Mouse (Mus musculus) C2C12 (cell line): Measurements from ENCODE around the gene Drd3. TPM values are rescaled to one million over a fixed set of nuclear protein-coding genes. Genes with fewer than 3 reads are reported as not detected.

ENCODE experiments used
- H3K27me3 ChIP-seq: one replicate; pipeline ENCODE4 v1.6.1; 2011; ENCODE audit not compliant: control insufficient read depth, insufficient read depth, insufficient read length
- H3K36me3 ChIP-seq: one replicate; pipeline ENCODE4 v1.6.1; 2011; ENCODE audit not compliant: control insufficient read depth, insufficient read depth
- H3K4me3 ChIP-seq: one replicate; pipeline ENCODE4 v1.5.1; 2011; ENCODE audit warnings: mild to moderate bottlenecking, control low read depth; ENCODE audit not compliant: poor library complexity, insufficient read depth, severe bottlenecking
- H3K79me2 ChIP-seq: one replicate; pipeline ENCODE4 v1.6.1; 2011; ENCODE audit not compliant: control insufficient read depth, insufficient read depth
- H3K79me3 ChIP-seq: one replicate; pipeline ENCODE4 v1.6.1; 2011; ENCODE audit warnings: low read depth, control low read depth
- H3ac ChIP-seq: one replicate; pipeline ENCODE3; 2011; ENCODE audit warnings: low read depth; ENCODE audit not compliant: control insufficient read depth, insufficient read length
- CEBPB ChIP-seq: IDR thresholded peaks from one replicate; pipeline ENCODE4 v1.6.1; 2011; ENCODE audit warnings: low read depth, mild to moderate bottlenecking, control low read depth, moderate library complexity
- CTCF ChIP-seq: IDR thresholded peaks from one replicate; pipeline ENCODE4 v1.5.1; 2011; ENCODE audit not compliant: control insufficient read depth, insufficient read depth, insufficient read length
- FOSL1 ChIP-seq: IDR thresholded peaks from one replicate; pipeline ENCODE4 v1.8.0; 2011; ENCODE audit warnings: mild to moderate bottlenecking, low read length; ENCODE audit not compliant: poor library complexity, insufficient read depth, severe bottlenecking
- MAX ChIP-seq: IDR thresholded peaks from one replicate; pipeline ENCODE4 v1.6.1; 2011; ENCODE audit warnings: mild to moderate bottlenecking, control low read depth
- MYOD1 ChIP-seq: IDR thresholded peaks from one replicate; pipeline ENCODE4 v1.6.1; 2011; ENCODE audit warnings: low read depth; ENCODE audit not compliant: control insufficient read depth, insufficient read length
- MYOG ChIP-seq: IDR thresholded peaks from one replicate; pipeline ENCODE4 v1.6.1; 2011; ENCODE audit not compliant: control insufficient read depth, insufficient read length; ENCODE audit errors: extremely low read depth
- USF1 ChIP-seq: IDR thresholded peaks from one replicate; pipeline ENCODE4 v1.6.1; 2011; ENCODE audit warnings: low read depth, mild to moderate bottlenecking, control low read depth, moderate library complexity
- long read RNA-seq, 2 experiments: library from polyadenylated mRNA; unstranded; transcript quantifications; one replicate each; pipeline ENCODE4 v2.0.0; 2019 to 2020
- polyA plus RNA-seq: library from polyadenylated mRNA; unstranded; fragments of >200 nt; fragmentation: generic; extraction: Trizol; gene quantifications from one replicate; pipeline ENCODE4 v1.2.1, GENCODE M21; 2012; ENCODE audit warnings: missing spikeins

Drd3 gene
- not detected for polyA plus RNA-seq
- long read RNA-seq, experiment 1, result 0 reads
- long read RNA-seq, experiment 2, result 0 reads

DNA sequence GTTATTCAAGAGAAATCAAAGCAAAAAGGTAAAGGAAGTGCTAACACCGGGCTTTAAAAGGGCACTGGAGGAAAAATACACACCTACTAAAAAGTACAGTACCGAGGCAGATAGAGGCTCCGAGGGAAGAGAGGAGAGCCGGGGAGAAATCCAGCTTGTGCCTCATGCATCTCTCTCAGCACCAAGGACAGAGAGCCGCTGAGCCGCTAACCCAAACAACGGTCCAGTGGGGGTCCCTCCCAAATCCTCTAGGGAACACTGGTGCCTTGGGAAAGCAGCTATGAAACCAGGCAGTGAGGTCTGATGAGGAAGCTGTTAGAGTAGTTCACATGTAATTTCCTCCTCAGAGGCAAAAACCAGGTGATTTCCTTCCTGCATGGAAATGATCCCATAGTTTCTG is at the start of gene Drd3:
TSS of gene Drd3 (plus strand) at position 276 of the 400 bp plus-strand sequence.
- Histone ChIP-seq H3K27me3 (no peaks in the 10 kb centered on the region), H3ac (no peak within 1 kb of the TSS), H3K4me3 (no peak within 1 kb of the TSS), H3K79me2 (no peaks in the 10 kb centered on the region), H3K79me3 (no peaks in the 10 kb centered on the region), H3K36me3 (no peaks in the 10 kb centered on the region)
- no peak for TF ChIP-seq CTCF
- TF ChIP-seq CEBPB, result no peak
- no peak for TF ChIP-seq MYOD1
- no peak for TF ChIP-seq MAX
- TF ChIP-seq FOSL1, result no peak
- no peak for TF ChIP-seq MYOG
- TF ChIP-seq USF1, result no peak

DNA sequence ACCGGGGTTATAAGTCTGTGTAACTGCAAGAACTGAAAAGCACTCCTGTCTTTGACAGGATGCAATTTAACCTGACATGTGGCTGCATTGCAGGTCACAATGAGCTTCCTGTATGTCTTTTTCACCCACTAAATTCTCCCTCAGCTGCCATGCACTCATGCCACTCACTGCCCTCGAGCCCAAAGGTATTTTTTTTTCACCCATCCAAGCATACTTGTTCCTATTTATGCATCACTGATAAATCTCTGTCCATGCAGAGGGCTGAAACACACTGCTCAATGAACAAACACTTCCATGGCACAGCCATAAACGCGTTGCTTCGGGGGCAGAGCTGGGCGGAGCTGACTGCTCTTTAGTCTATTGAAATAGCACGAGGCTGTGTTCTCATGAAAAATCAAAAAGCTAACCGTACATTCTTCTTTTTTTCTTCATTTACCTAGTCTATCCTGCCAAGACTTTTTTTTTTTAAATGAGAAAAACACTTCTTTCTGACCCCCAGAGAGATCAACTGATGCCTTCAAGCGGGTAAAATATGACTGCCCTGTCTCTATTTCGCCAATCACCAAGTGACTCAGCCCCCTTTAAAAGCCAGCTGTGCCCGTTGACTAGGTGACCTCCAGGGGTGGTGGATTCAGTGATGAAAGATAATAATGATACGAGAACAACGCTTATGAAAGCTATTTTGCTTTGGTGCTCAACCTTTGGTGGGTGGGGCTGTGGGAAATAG is 45.3 kb upstream of the Drd3 start:
- Histone ChIP-seq H3K79me2 (no peaks in the 10 kb centered on the region), H3K27me3 (no peaks in the 10 kb centered on the region), H3K36me3 (no peaks in the 10 kb centered on the region), H3K4me3 (no peak overlapping the region), H3ac (no peak overlapping the region), H3K79me3 (no peaks in the 10 kb centered on the region)
- TF ChIP-seq CEBPB (no peak), MAX (no peak), FOSL1 (no peak), USF1 (no peak), MYOD1 (no peak), MYOG (no peak)

DNA sequence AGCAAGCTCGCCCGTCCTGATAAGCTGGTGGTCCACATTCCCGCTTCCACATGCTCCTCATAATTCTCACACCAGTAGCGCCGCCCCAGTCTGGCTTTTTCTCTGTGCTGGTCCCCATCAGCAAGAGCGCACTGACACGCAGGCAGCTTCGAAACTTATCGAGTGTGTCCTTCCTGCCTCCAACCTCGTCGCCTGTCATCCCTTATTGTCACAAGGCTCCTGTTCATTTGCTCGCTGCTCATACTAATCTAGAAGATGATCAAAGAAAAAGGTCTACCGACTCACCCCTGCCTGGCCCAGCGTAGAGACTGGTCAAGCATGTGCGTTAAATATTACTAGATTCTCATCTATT is 44.8 kb upstream of the Drd3 start:
- Histone ChIP-seq H3K27me3 (no peaks in the 10 kb centered on the region), H3K79me3 (no peaks in the 10 kb centered on the region), H3K79me2 (no peaks in the 10 kb centered on the region), H3K4me3 (no peak overlapping the region), H3ac (no peak overlapping the region), H3K36me3 (no peaks in the 10 kb centered on the region)
- TF ChIP-seq FOSL1 (no peak), MYOD1 (no peak), CEBPB (no peak), CTCF (no peak), MAX (no peak), MYOG (no peak), USF1 (no peak)

DNA sequence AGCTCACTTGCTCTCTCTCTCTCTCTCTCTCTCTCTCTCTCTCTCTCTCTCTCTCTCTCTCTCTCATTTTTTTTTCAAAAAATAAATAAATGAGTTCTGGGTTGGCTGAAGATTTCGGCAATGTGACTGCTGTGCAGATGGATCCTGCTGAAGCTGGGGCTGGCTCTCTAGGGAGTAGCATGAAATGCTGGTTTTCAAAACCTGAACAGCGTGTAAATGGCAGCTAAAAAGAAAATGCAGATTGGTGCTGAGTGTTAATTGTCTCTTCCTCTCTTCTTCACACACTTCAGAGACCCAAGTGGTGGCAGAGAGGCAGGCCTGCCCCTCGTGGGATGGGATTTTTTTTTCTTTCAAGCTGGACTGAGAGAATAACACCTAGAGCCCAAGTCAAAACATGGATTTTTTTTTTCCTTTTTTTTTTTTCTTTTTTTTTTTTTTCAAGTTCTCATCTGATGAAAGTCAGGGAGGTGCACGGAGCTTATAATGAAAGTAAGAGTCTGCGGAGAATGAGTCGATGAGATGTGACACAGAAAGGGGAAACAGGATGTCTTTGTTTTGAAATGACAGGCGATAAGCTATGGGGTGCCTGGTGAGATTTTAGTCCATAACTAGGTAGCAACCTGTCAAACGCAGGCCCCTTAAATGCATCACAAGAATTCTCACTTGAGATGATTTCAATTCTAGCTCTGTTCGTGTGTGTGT is 44.2 kb upstream of the Drd3 start:
- H3K79me3 ChIP-seq, result no peaks in the 10 kb centered on the region
- H3K4me3 ChIP-seq, result no peak overlapping the region
- no peaks in the 10 kb centered on the region for H3K27me3 ChIP-seq
- TF ChIP-seq CEBPB (no peak), USF1 (no peak), MYOD1 (no peak), MYOG (no peak), CTCF (no peak), FOSL1 (no peak), MAX (no peak)
- no peaks in the 10 kb centered on the region for H3K36me3 ChIP-seq
- H3ac ChIP-seq, result no peak overlapping the region
- no peaks in the 10 kb centered on the region for H3K79me2 ChIP-seq

DNA sequence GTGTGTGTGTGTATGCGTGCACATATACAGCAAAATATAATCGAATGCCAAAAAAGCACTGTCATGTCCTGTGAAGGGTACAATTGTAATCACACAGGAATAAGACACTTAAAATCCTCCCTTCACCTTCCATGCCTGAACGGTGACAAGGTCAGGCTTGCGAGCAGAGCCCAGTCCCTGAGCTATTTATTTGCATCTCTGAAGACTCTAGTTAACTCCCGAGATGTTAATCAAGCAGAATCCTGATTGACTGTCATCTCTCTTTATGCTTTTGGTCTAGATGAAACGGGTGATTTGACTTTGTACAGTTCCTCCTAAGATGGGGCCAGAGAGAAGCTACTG is 43.7 kb upstream of the Drd3 start:
- Histone ChIP-seq H3ac (no peak overlapping the region), H3K27me3 (no peaks in the 10 kb centered on the region), H3K4me3 (no peak overlapping the region), H3K79me3 (no peaks in the 10 kb centered on the region), H3K36me3 (no peaks in the 10 kb centered on the region), H3K79me2 (no peaks in the 10 kb centered on the region)
- no peak for TF ChIP-seq CEBPB
- TF ChIP-seq FOSL1, result no peak
- TF ChIP-seq USF1, result no peak
- TF ChIP-seq MAX, result no peak
- TF ChIP-seq CTCF, result no peak
- no peak for TF ChIP-seq MYOD1
- TF ChIP-seq MYOG, result no peak

DNA sequence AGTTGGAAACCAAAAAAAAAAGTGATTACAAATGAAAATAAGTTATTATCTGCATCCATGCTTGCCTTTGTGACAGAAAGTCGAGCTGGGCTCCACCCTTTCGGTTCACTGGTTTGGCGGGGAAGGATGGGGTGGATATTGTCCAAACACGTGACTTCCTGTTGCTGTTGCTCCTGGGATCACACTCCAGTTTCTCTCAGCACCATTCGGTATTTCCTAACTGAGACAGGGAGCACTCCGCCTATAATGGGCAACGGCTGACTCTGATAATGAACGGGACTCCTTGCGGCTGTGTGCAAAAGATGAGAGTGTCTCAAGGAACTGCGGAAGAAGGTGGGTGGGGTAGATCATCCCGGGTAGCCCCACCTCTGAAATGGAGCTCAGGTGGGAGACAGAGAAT is 43.2 kb upstream of the Drd3 start:
- TF ChIP-seq MAX, result no peak
- no peak for TF ChIP-seq MYOD1
- TF ChIP-seq USF1, result no peak
- Histone ChIP-seq H3K4me3 (no peak overlapping the region), H3ac (no peak overlapping the region)

More for the DNA sequence above, 43.2 kb upstream of the Drd3 start:
- Histone ChIP-seq H3K27me3 (no peaks in the 10 kb centered on the region), H3K79me3 (no peaks in the 10 kb centered on the region), H3K36me3 (no peaks in the 10 kb centered on the region), H3K79me2 (no peaks in the 10 kb centered on the region)
